Mouse (Mus musculus) duodenum, adult 2 months (tissue): ENCODE data around the gene Gm3411. TPM values are rescaled to one million over a fixed set of nuclear protein-coding genes. Genes with fewer than 3 reads are reported as not detected.

ENCODE experiments used
- polyA plus RNA-seq: library from polyadenylated mRNA; depleted of rRNA; stranded (reverse); fragments of >200 nt; gene quantifications from 2 replicates; pipeline ENCODE4 v1.2.3, GENCODE M21; 2012; ENCODE audit warnings: low replicate concordance; rRNA removed

Gm3411 gene
- polyA plus RNA-seq, result 0.21 TPM in 1 of 2 replicates, not detected in the other

GRCm38 (mm10) chr14:6286931-6287715, at the start of gene Gm3411:
TSS of gene Gm3411 (minus strand) at chr14:6287250.

GRCm38 (mm10) chr14:6304743-6305142, 17.7 kb upstream of the Gm3411 start, which contains the start of gene Gm21103:
TSS of gene Gm21103 (minus strand) at chr14:6304843.

GRCm38 (mm10) chr14:6219192-6219591, 67.9 kb downstream of the Gm3411 start, which contains the start of gene Gm21560:
TSS of gene Gm21560 (minus strand) at chr14:6219292.

Other genes with a start within 250 kb of the Gm3411 start
- not detected in 2 replicates for gene Gm6337, start 229.0 kb downstream of the Gm3411 start, polyA plus RNA-seq
- gene Gm8206, start 193.3 kb downstream of the Gm3411 start, polyA plus RNA-seq, result not detected in 2 replicates
- gene Gm3468, start 178.6 kb downstream of the Gm3411 start, polyA plus RNA-seq, result not detected in 2 replicates
- gene Gm3476, start 161.4 kb downstream of the Gm3411 start, polyA plus RNA-seq, result not detected in 2 replicates
- not detected in 2 replicates for gene Gm21560, start 68.0 kb downstream of the Gm3411 start, polyA plus RNA-seq
- not detected in 2 replicates for gene Gm21103, start 17.6 kb upstream of the Gm3411 start, polyA plus RNA-seq
- not detected in 2 replicates for gene Gm3618, start 56.4 kb upstream of the Gm3411 start, polyA plus RNA-seq
- not detected in 2 replicates for gene Gm16440, start 103.1 kb upstream of the Gm3411 start, polyA plus RNA-seq
- not detected in 2 replicates for gene Gm3591, start 125.2 kb upstream of the Gm3411 start, polyA plus RNA-seq
- not detected in 2 replicates for gene Gm3594, start 157.4 kb upstream of the Gm3411 start, polyA plus RNA-seq